Mouse (Mus musculus) E14TG2a.4 (cell line): ENCODE data around the gene Fnip2.

ENCODE experiments used
- H3K27me3 ChIP-seq: 2 replicates; pipeline ENCODE4 v1.6.1; 2014; ENCODE audit warnings: low read length, control low read depth; ENCODE audit not compliant: insufficient read depth
- H3K36me3 ChIP-seq: 2 replicates; pipeline ENCODE4 v1.6.1; 2014; ENCODE audit warnings: low read length, control low read depth; ENCODE audit not compliant: insufficient read depth
- H3K4me1 ChIP-seq: replicated peaks from 2 replicates; pipeline ENCODE4 v1.6.1; 2014; ENCODE audit warnings: low read depth, low read length, control low read depth
- H3K4me3 ChIP-seq: replicated peaks from 2 replicates; pipeline ENCODE4 v1.5.1; 2014; ENCODE audit warnings: mild to moderate bottlenecking, low read length
- H3K9me3 ChIP-seq: 2 replicates; pipeline ENCODE4 v1.6.1; 2014; ENCODE audit warnings: low read length, control low read depth
- CTCF ChIP-seq: conservative IDR thresholded peaks from 2 replicates; pipeline ENCODE4 v1.5.1; 2014; ENCODE audit warnings: low read length
- NANOG ChIP-seq: IDR thresholded peaks from 2 replicates; pipeline ENCODE4 v1.6.1; 2014; ENCODE audit warnings: borderline replicate concordance, low read length, mixed read lengths
- POU5F1 ChIP-seq: IDR thresholded peaks from 2 replicates; pipeline ENCODE4 v1.6.1; 2014; ENCODE audit warnings: low read length, borderline replicate concordance

The Fnip2 gene

DNA sequence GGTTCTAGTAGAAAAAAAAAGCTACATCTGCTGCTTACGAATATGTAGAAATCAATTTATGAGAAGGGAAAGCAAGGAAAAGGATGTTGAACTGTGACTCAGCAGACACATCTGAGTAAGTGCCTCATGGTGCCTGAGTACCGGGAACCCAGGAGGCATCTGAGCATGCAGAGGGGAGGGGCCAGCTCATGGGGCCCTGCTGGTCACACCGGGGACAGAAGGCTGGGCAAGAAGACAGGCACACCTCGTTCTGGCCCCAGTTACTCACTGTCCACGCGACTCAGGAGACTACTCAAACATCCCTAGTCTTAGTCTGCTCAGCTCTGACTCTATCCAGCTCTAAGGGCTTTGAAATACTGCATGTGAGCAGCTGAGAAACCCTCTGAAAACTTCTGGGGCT, 25.0 kb downstream of the Fnip2 start:
- Histone ChIP-seq H3K27me3 (no peaks in the 10 kb centered on the region), H3K4me3 (no peak overlapping the region), H3K36me3 (peaks cover 20% of the 10 kb centered on the region), H3K4me1 (peaks cover 6% of the 10 kb centered on the region), H3K9me3 (no peaks in the 10 kb centered on the region)
- TF ChIP-seq POU5F1: no peak
- TF ChIP-seq CTCF: no peak
- TF ChIP-seq NANOG: no peak

DNA sequence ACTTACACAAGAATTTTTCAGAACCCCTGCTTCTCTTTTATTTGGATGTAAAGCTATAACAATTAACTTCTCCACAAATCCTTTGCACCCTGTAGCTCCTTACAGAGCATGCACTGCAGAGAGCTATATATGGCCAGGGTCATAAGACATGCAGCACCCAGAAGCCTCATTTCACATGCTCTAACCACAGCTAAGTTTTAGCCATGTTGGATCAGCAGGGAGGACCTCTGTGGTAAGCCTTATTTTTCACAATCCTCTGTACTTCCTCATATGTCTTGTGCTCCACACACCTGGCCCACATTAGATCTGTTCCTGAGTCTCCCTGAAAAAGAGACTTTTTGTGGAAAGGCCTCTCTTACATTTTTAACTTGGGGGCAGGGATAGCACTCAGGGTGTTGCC, 27.9 kb downstream of the Fnip2 start:
- H3K36me3 ChIP-seq: peaks cover 12% of the 10 kb centered on the region
- no peaks in the 10 kb centered on the region for H3K9me3 ChIP-seq
- no peak overlapping the region for H3K4me3 ChIP-seq
- no peak for TF ChIP-seq NANOG
- no peak for TF ChIP-seq POU5F1
- TF ChIP-seq CTCF: no peak
- H3K4me1 ChIP-seq: peaks cover 27% of the 10 kb centered on the region
- H3K27me3 ChIP-seq: no peaks in the 10 kb centered on the region

GRCm38 (mm10) chr3:79539124-79539523, 28.5 kb downstream of the Fnip2 start:
- H3K36me3 ChIP-seq: peaks cover 12% of the 10 kb centered on the region
- TF ChIP-seq POU5F1 (no peak), CTCF (no peak), NANOG (no peak)
- peaks cover 27% of the 10 kb centered on the region for H3K4me1 ChIP-seq

DNA sequence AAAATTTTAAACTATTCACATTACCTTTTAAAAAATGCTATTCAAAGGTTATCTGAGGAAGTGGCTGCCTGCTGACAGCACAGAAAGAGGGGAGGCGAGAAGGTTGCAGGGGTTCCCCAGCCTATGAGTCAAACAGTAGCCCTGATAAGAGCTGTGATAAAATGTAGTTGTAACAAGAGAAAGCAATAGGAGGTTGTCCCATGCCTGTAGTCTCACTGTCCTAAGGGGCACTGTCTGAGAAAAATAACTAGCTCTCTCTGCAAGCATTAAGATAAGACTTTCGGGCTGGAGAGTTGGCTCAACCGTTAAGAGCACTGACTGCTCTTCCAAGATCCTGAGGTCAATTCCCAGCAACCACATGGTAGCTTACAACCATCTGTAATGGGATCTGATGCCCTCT, 29.3 kb downstream of the Fnip2 start:
- Histone ChIP-seq H3K9me3 (no peaks in the 10 kb centered on the region), H3K27me3 (no peaks in the 10 kb centered on the region)
- no peak for TF ChIP-seq POU5F1
- TF ChIP-seq NANOG: no peak
- TF ChIP-seq CTCF: no peak

More at GRCm38 (mm10) chr3:79539124-79539523, 28.5 kb downstream of the Fnip2 start:
- Histone ChIP-seq H3K9me3 (no peaks in the 10 kb centered on the region), H3K4me3 (no peak overlapping the region), H3K27me3 (no peaks in the 10 kb centered on the region)

GRCm38 (mm10) chr3:79537626-79538203, 29.9 kb downstream of the Fnip2 start:
- H3K9me3 ChIP-seq: no peaks in the 10 kb centered on the region
- no peaks in the 10 kb centered on the region for H3K27me3 ChIP-seq
- H3K4me3 ChIP-seq: no peak overlapping the region
- TF ChIP-seq CTCF (no peak), NANOG (no peak), POU5F1 (no peak)
- H3K4me1 ChIP-seq: peaks cover 23% of the 10 kb centered on the region
- 0 out of 2 replicates have a peak, but pooled peaks cover 3% of the 10 kb centered on the region for H3K36me3 ChIP-seq

More for the DNA sequence above, 29.3 kb downstream of the Fnip2 start:
- Histone ChIP-seq H3K36me3 (peaks cover 5% of the 10 kb centered on the region), H3K4me3 (no peak overlapping the region), H3K4me1 (peaks cover 27% of the 10 kb centered on the region)

GRCm38 (mm10) chr3:79537023-79537422, 30.6 kb downstream of the Fnip2 start:
- TF ChIP-seq POU5F1 (no peak), CTCF (no peak), NANOG (no peak)
- H3K4me1 ChIP-seq: peaks cover 26% of the 10 kb centered on the region
- no peak overlapping the region for H3K4me3 ChIP-seq
- 0 out of 2 replicates have a peak, but pooled peaks cover 3% of the 10 kb centered on the region for H3K36me3 ChIP-seq
- H3K27me3 ChIP-seq: no peaks in the 10 kb centered on the region
- H3K9me3 ChIP-seq: no peaks in the 10 kb centered on the region

DNA sequence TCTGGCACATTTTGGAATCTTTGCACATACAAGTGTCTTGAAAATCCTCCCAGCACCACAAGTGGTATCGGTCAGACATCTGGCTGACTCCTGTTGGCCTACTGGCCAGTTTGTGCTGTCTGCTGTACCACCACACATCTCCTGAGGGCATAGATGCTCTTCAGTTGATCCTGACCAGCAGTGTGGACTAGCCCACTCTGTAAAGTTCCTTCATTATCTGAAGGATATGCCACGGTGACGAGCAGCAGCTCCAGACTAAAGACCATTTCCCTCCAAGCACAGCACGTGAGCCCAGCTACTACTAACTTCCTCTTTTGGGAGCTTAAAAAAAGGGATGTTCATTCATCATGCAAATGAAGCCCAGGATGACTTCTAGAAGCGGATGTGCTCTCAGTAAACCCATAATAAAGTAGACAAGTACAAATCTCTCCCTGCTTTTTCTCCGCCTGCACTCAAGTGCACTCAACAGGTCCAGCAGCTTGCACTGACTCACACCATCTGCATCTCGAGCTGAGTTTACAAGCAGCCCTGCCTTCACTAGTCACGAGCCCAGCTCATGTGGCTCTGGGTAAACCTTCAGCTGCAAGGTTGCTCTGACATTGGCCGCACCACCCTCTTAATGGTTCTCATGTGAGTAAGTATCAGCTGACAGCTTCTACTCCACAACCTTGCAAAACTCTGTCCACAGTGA, 35.9 kb downstream of the Fnip2 start:
- Histone ChIP-seq H3K9me3 (no peaks in the 10 kb centered on the region), H3K4me1 (peaks cover 53% of the 10 kb centered on the region), H3K36me3 (peaks cover 15% of the 10 kb centered on the region), H3K27me3 (no peaks in the 10 kb centered on the region), H3K4me3 (no peak overlapping the region)
- no peak for TF ChIP-seq CTCF
- no peak for TF ChIP-seq NANOG
- no peak for TF ChIP-seq POU5F1

GRCm38 (mm10) chr3:79529499-79530096, 38.0 kb downstream of the Fnip2 start:
- Histone ChIP-seq H3K4me3 (no peak overlapping the region), H3K9me3 (no peaks in the 10 kb centered on the region), H3K27me3 (no peaks in the 10 kb centered on the region), H3K4me1 (peaks cover 38% of the 10 kb centered on the region), H3K36me3 (peaks cover 15% of the 10 kb centered on the region)
- TF ChIP-seq POU5F1 (no peak), CTCF (no peak), NANOG (no peak)

- Histone ChIP-seq H3K4me1 (peaks cover 46% of the 10 kb centered on the region), H3K27me3 (no peaks in the 10 kb centered on the region), H3K36me3 (peaks cover 15% of the 10 kb centered on the region), H3K4me3 (no peak overlapping the region), H3K9me3 (no peaks in the 10 kb centered on the region)
- TF ChIP-seq NANOG: no peak
- no peak for TF ChIP-seq POU5F1
- TF ChIP-seq CTCF: no peak
Measured at GRCm38 (mm10) chr3:79528451-79528850, 39.1 kb downstream of the Fnip2 start.
